In the genomic region with DNA sequence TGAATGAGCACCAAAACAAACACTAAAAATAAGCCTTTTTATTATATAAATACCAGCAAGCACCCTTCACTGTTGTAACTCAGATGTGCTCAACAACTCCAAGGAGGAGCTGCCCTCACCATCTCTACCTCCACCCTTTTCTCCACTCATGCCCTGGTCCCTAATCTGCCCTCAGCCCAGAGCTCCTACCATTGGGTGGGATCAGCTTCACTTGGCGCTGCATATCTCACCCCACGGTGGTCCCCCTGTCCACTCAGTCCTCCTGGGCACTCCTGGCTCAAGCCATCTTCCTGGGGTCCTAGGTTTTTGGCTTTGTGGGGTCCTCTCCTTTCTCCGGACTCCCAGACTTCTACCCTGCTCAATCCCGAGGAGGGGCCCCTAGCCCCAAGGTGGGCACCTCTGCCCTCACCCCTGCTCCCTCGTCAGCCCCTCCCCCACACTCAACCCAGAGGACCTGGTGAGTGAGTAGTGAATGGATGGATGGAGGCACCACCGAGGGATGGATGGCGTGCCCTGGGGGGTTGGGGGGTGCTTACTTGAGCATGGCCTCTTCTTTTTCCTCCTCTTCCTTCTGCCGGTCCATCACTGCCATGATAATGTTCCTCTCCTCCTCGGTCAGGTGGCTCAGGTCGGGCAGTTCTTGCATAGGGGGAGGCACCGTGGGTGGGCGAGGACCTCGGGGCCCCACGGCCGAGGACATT, we compare ENCODE assay signal across 8 mouse cellular contexts. TPM values are rescaled to one million over a fixed set of nuclear protein-coding genes. Genes with fewer than 3 reads are reported as not detected.
A peak's percentile ranks its signal among the peaks of the same experiment; 100 is the strongest.
DNase-seq lines count a peak whose midpoint lies in the region; ATAC-seq and TF ChIP-seq lines count a peak whose summit lies in the region.

No protein-coding gene starts in this region.

- no peak for TF ChIP-seq CTCF in layer of hippocampus, adult 2 months (conservative IDR thresholded peaks at IDR 0.05)

- H3K9ac ChIP-seq in intestine, embryonic 16.5 days (ENCODE audit: low read depth, low read length), result peak overlapping the region; percentile 78

- peaks cover 40% of the 10 kb centered on the region for H3K27me3 ChIP-seq in forebrain, embryonic 10.5 days (ENCODE audit: poor library complexity, severe bottlenecking)
- H3K27me3 ChIP-seq in intestine, embryonic 16.5 days (replicated peaks; ENCODE audit: control insufficient read depth, insufficient read depth, low read length), result no peaks in the 10 kb centered on the region; the same call in 1 of the 2 replicates

- H3K27ac ChIP-seq in layer of hippocampus, adult 2 months, result peak overlapping the region; percentile 92
- H3K27ac ChIP-seq in forebrain, embryonic 10.5 days, result peak overlapping the region; percentile 85
- H3K27ac ChIP-seq in intestine, embryonic 16.5 days (ENCODE audit: low read length), result no peak overlapping the region

- H3K4me1 ChIP-seq in forebrain, embryonic 10.5 days, result peaks cover 13% of the 10 kb centered on the region
- H3K4me1 ChIP-seq in intestine, embryonic 16.5 days (ENCODE audit: control insufficient read depth, insufficient read depth, low read length), result peaks cover 4% of the 10 kb centered on the region; the same call in 1 of the 2 replicates

- WGBS in forebrain, embryonic 10.5 days, result 7% methylated on average over 15 of the region's 15 CpGs
- 7% methylated on average over 14 of the region's 15 CpGs for WGBS in intestine, embryonic 16.5 days

- peak; percentile 45; the same call in 1 of the 2 replicates for ATAC-seq in intestine, embryonic 16.5 days

- DNase-seq in layer of hippocampus, adult 2 months (ENCODE audit: low spot score in 2 of 2), result peak in 1 of 2 experiments; percentile 20
- DNase-seq in layer of hippocampus, postnatal 36 days, result no peak
- peak; percentile 66 for DNase-seq in cerebellum, adult 11 months
- no peak for DNase-seq in forebrain, embryonic 10.5 days (ENCODE audit: extremely low spot score, low spot score)
- peak; percentile 11 for DNase-seq in mesoderm, embryonic 11.5 days (ENCODE audit: low read depth, low spot score)
- no peak for DNase-seq in yolk sac, embryonic 10.5 days (ENCODE audit: low spot score)
- DNase-seq in urinary bladder, adult 18-20 months (ENCODE audit: low spot score in 2 of 2), result no peak

- peak overlapping the region; percentile 96 for H3K4me2 ChIP-seq in intestine, embryonic 16.5 days (ENCODE audit: low read depth, low read length)

- H3K4me3 ChIP-seq in layer of hippocampus, adult 2 months, result peak overlapping the region; percentile 68
- peak overlapping the region; percentile 66 for H3K4me3 ChIP-seq in forebrain, embryonic 10.5 days
- peak overlapping the region; percentile 71 for H3K4me3 ChIP-seq in intestine, embryonic 16.5 days (ENCODE audit: low read length)

- H3K9me3 ChIP-seq in forebrain, embryonic 10.5 days, result no peaks in the 10 kb centered on the region
- H3K9me3 ChIP-seq in intestine, embryonic 16.5 days (ENCODE audit: control insufficient read depth, low read length), result no peaks in the 10 kb centered on the region

- H3K36me3 ChIP-seq in forebrain, embryonic 10.5 days (replicated peaks), result no peaks in the 10 kb centered on the region
- H3K36me3 ChIP-seq in intestine, embryonic 16.5 days (ENCODE audit: control insufficient read depth, insufficient read depth, low read length), result no peaks in the 10 kb centered on the region

RNA-seq across cellular contexts. Expression of a gene that starts 0.6 kb away (rescaled TPM):
- total RNA-seq in layer of hippocampus, adult 2 months (2021), result 100 to 1,000 TPM; 249 to 273 TPM
- 100 to 1,000 TPM; 253 to 254 TPM for total RNA-seq in layer of hippocampus, postnatal 36 days (2021)
- polyA plus RNA-seq in forebrain, embryonic 10.5 days (2016; fragmentation: Nextera tagmentation; extraction: Ambion mirVana), result 0.96 and 1.1 TPM in 2 replicates
- 7.5 and 8.3 TPM in 2 replicates for polyA plus RNA-seq in intestine, embryonic 16.5 days (2015; fragmentation: Nextera tagmentation; extraction: Ambion mirVana)

Comparison
In these comparisons a context has a peak if more than half of its experiments do, and no peak if none do; other contexts are left out.
1. DNase-seq: peak in cerebellum, adult 11 months (single experiment) and mesoderm, embryonic 11.5 days (single experiment); none in layer of hippocampus, postnatal 36 days (0 of 2), forebrain, embryonic 10.5 days (single experiment), yolk sac, embryonic 10.5 days (single experiment) and urinary bladder, adult 18-20 months (0 of 2).
2. Peak in every context shown above with its lines, with median percentiles within 50 percentile points of each other: H3K4me3 ChIP-seq.